Mouse (Mus musculus): ENCODE results near the gene Ankrd54.

The Ankrd54 gene

GRCm38 (mm10) chr15:79062376-79063159 is at the start of gene Ankrd54:
Gene Ankrd54, minus strand, starts transcription at chr15:79062893.
- peak; percentile 100 for DNase-seq (ENCODE audit: low spot score)

- no peak for DNase-seq (ENCODE audit: low spot score)
Measured at GRCm38 (mm10) chr15:79111774-79112173, 49.1 kb upstream of the Ankrd54 start.

- no peak for DNase-seq (ENCODE audit: low spot score)
Measured at GRCm38 (mm10) chr15:79110528-79110927, 47.8 kb upstream of the Ankrd54 start.

- no peak for DNase-seq (ENCODE audit: low spot score)
Measured at GRCm38 (mm10) chr15:79110031-79110430, 47.3 kb upstream of the Ankrd54 start.

- DNase-seq (ENCODE audit: low spot score) = peak; percentile 35
Measured at GRCm38 (mm10) chr15:79109321-79109934, 46.7 kb upstream of the Ankrd54 start.

- DNase-seq (ENCODE audit: low spot score) = peak; percentile 63
Measured at GRCm38 (mm10) chr15:79108421-79109320, 46.0 kb upstream of the Ankrd54 start, which contains the start of gene Micall1. Gene Micall1, plus strand, starts transcription at chr15:79108898.

GRCm38 (mm10) chr15:79107966-79108365 is 45.3 kb upstream of the Ankrd54 start:
- DNase-seq (ENCODE audit: low spot score) = no peak

GRCm38 (mm10) chr15:79105804-79106203 is 43.1 kb upstream of the Ankrd54 start:
- DNase-seq (ENCODE audit: low spot score) = no peak

GRCm38 (mm10) chr15:79103264-79103663 is 40.6 kb upstream of the Ankrd54 start:
- no peak for DNase-seq (ENCODE audit: low spot score)

GRCm38 (mm10) chr15:79101531-79101930 is 38.8 kb upstream of the Ankrd54 start:
- DNase-seq (ENCODE audit: low spot score) = no peak

- no peak for DNase-seq (ENCODE audit: low spot score)
Measured at GRCm38 (mm10) chr15:79100391-79100790, 37.7 kb upstream of the Ankrd54 start.

- no peak for DNase-seq (ENCODE audit: low spot score)
Measured at GRCm38 (mm10) chr15:79099456-79099855, 36.8 kb upstream of the Ankrd54 start.

- no peak for DNase-seq (ENCODE audit: low spot score)
Measured at GRCm38 (mm10) chr15:79098868-79099267, 36.2 kb upstream of the Ankrd54 start.

GRCm38 (mm10) chr15:79098220-79098619 is 35.5 kb upstream of the Ankrd54 start:
- no peak for DNase-seq (ENCODE audit: low spot score)

- DNase-seq (ENCODE audit: low spot score) = peak; percentile 31
Measured at GRCm38 (mm10) chr15:79097611-79098025, 34.9 kb upstream of the Ankrd54 start.

GRCm38 (mm10) chr15:79097135-79097534 is 34.4 kb upstream of the Ankrd54 start:
- no peak for DNase-seq (ENCODE audit: low spot score)

- DNase-seq (ENCODE audit: low spot score) = no peak
Measured at GRCm38 (mm10) chr15:79096556-79096955, 33.9 kb upstream of the Ankrd54 start.

GRCm38 (mm10) chr15:79095483-79095882 is 32.8 kb upstream of the Ankrd54 start:
- no peak for DNase-seq (ENCODE audit: low spot score)

- peak; percentile 54 for DNase-seq (ENCODE audit: low spot score)
Measured at GRCm38 (mm10) chr15:79093083-79093839, 30.6 kb upstream of the Ankrd54 start.

- no peak for DNase-seq (ENCODE audit: low spot score)
Measured at GRCm38 (mm10) chr15:79092284-79092683, 29.6 kb upstream of the Ankrd54 start.

GRCm38 (mm10) chr15:79079567-79079966 is 16.9 kb upstream of the Ankrd54 start:
- DNase-seq (ENCODE audit: low spot score) = no peak

Data from embryo, embryonic 10 days (tissue).